Mouse (Mus musculus) embryonic facial prominence, embryonic 12.5 days (tissue): ENCODE measurements around the gene Ly6g5c. TPM values are rescaled to one million over a fixed set of nuclear protein-coding genes. Genes with fewer than 3 reads are reported as not detected.

Experiments
- ATAC-seq: fragments of 200-750 bp; cut with Nextera tagmentation; 2 replicates; pipeline ENCODE4 v1.8.0; 2017; ENCODE audit not compliant: insufficient number of reproducible peaks, insufficient read depth, low FRiP score, low TSS enrichment
- H3K27ac ChIP-seq: fragments of 300-500 bp; sonication (generic); 2 replicates; pipeline ENCODE4 v1.5.1; 2016; ENCODE audit warnings: mild to moderate bottlenecking
- H3K27me3 ChIP-seq: fragments of 300-500 bp; sonication (generic); 2 replicates; pipeline ENCODE4 v1.6.1; 2016; ENCODE audit warnings: mild to moderate bottlenecking, moderate library complexity
- H3K36me3 ChIP-seq: fragments of 300-500 bp; sonication (generic); 2 replicates; pipeline ENCODE4 v1.6.1; 2016; ENCODE audit warnings: mild to moderate bottlenecking
- H3K4me1 ChIP-seq: fragments of 300-500 bp; sonication (generic); 2 replicates; pipeline ENCODE4 v1.6.1; 2016
- H3K4me2 ChIP-seq: fragments of 300-500 bp; sonication (generic); replicated peaks from 2 replicates; pipeline ENCODE4 v1.6.1; 2016; ENCODE audit warnings: mild to moderate bottlenecking, moderate library complexity
- H3K4me3 ChIP-seq: fragments of 300-500 bp; sonication (generic); 2 replicates; pipeline ENCODE4 v1.5.1; 2016; ENCODE audit warnings: mild to moderate bottlenecking
- H3K9ac ChIP-seq: fragments of 300-500 bp; sonication (generic); 2 replicates; pipeline ENCODE4 v1.6.1; 2016; ENCODE audit warnings: mild to moderate bottlenecking, moderate library complexity
- H3K9me3 ChIP-seq: fragments of 300-500 bp; sonication (generic); 2 replicates; pipeline ENCODE4 v1.6.1; 2016; ENCODE audit warnings: mild to moderate bottlenecking, moderate library complexity
- WGBS: fragments of 180-500 bp; shearing (Covaris S2); methylation state at CpG from one replicate; pipeline ENCODE4 v1.1.7; 2016; 5-methylcytosine and 5-hydroxymethylcytosine counted together
- polyA plus RNA-seq: library from polyadenylated mRNA; unstranded; fragments of >200 nt; fragmentation: Nextera tagmentation; extraction: Ambion mirVana; gene quantifications from 2 replicates; pipeline ENCODE4 v1.2.1, GENCODE M21; 2016

Ly6g5c gene
- polyA plus RNA-seq, 1 experiment from 2014 or later, result not detected

- H3K4me3 ChIP-seq, result no peak overlapping the region
- no peak overlapping the region for H3K9ac ChIP-seq
- H3K36me3 ChIP-seq, result peaks cover 73% of the 10 kb centered on the region
- no peak overlapping the region for H3K27ac ChIP-seq
- no peaks in the 10 kb centered on the region for H3K27me3 ChIP-seq
- H3K9me3 ChIP-seq, result no peaks in the 10 kb centered on the region
- 86% methylated on average over 11 of the region's 11 CpGs for WGBS
- no peak for ATAC-seq
- H3K4me1 ChIP-seq, result no peaks in the 10 kb centered on the region
- H3K4me2 ChIP-seq, result no peak overlapping the region
Observed at GRCm38 (mm10) chr17:35101161-35101560, 6.9 kb upstream of the Ly6g5c start.

GRCm38 (mm10) chr17:35102299-35102698 lies 5.8 kb upstream of the Ly6g5c start:
- no peak for ATAC-seq
- H3K9ac ChIP-seq, result no peak overlapping the region
- no peaks in the 10 kb centered on the region for H3K27me3 ChIP-seq
- H3K36me3 ChIP-seq, result peaks cover 62% of the 10 kb centered on the region
- H3K9me3 ChIP-seq, result no peaks in the 10 kb centered on the region
- no peak overlapping the region for H3K4me3 ChIP-seq
- H3K27ac ChIP-seq, result no peak overlapping the region
- no peaks in the 10 kb centered on the region for H3K4me1 ChIP-seq
- 78% methylated on average over 6 of the region's 8 CpGs for whole genome bisulfite sequencing
- H3K4me2 ChIP-seq, result no peak overlapping the region

- no peak overlapping the region for H3K27ac ChIP-seq
- no peak overlapping the region for H3K4me2 ChIP-seq
- H3K4me1 ChIP-seq, result no peaks in the 10 kb centered on the region
- 66% methylated on average over 6 of the region's 6 CpGs for WGBS
- H3K9me3 ChIP-seq, result no peaks in the 10 kb centered on the region
- no peak for ATAC-seq
- H3K27me3 ChIP-seq, result no peaks in the 10 kb centered on the region
- H3K4me3 ChIP-seq, result no peak overlapping the region
- peaks cover 55% of the 10 kb centered on the region for H3K36me3 ChIP-seq
- H3K9ac ChIP-seq, result no peak overlapping the region
Observed at GRCm38 (mm10) chr17:35103221-35103690, 4.8 kb upstream of the Ly6g5c start.

GRCm38 (mm10) chr17:35104079-35104478 lies 4.0 kb upstream of the Ly6g5c start:
- 85% methylated on average over 7 of the region's 7 CpGs for WGBS

GRCm38 (mm10) chr17:35104754-35105153 lies 3.3 kb upstream of the Ly6g5c start:
- ATAC-seq, result no peak
- Histone ChIP-seq H3K9me3 (no peaks in the 10 kb centered on the region), H3K27ac (no peak overlapping the region), H3K9ac (no peak overlapping the region), H3K4me3 (no peak overlapping the region), H3K27me3 (no peaks in the 10 kb centered on the region), H3K4me1 (no peaks in the 10 kb centered on the region), H3K4me2 (no peak overlapping the region), H3K36me3 (peaks cover 40% of the 10 kb centered on the region)
- 80% methylated on average over 6 of the region's 6 CpGs for WGBS

More at GRCm38 (mm10) chr17:35104079-35104478, 4.0 kb upstream of the Ly6g5c start:
- no peaks in the 10 kb centered on the region for H3K9me3 ChIP-seq
- no peak for ATAC-seq
- H3K4me2 ChIP-seq, result no peak overlapping the region
- H3K36me3 ChIP-seq, result peaks cover 47% of the 10 kb centered on the region
- no peaks in the 10 kb centered on the region for H3K27me3 ChIP-seq
- H3K4me3 ChIP-seq, result no peak overlapping the region
- H3K9ac ChIP-seq, result no peak overlapping the region
- H3K4me1 ChIP-seq, result no peaks in the 10 kb centered on the region
- H3K27ac ChIP-seq, result no peak overlapping the region

- H3K9ac ChIP-seq, result peak overlapping the region; percentile 24
- ATAC-seq, result no peak
- H3K27ac ChIP-seq, result 0 out of 2 replicates have a peak overlapping the region, but pooled peaks have one; percentile 11
- H3K36me3 ChIP-seq, result peaks cover 29% of the 10 kb centered on the region
- H3K27me3 ChIP-seq, result no peaks in the 10 kb centered on the region
- no peaks in the 10 kb centered on the region for H3K4me1 ChIP-seq
- H3K4me3 ChIP-seq, result no peak overlapping the region
- no peaks in the 10 kb centered on the region for H3K9me3 ChIP-seq
- peak overlapping the region; percentile 23 for H3K4me2 ChIP-seq
- WGBS, result 25% methylated on average over 13 of the region's 13 CpGs
Observed at GRCm38 (mm10) chr17:35105740-35106389, 2.2 kb upstream of the Ly6g5c start.

- H3K9ac ChIP-seq, result no peak overlapping the region
Observed at GRCm38 (mm10) chr17:35106522-35106921, 1.6 kb upstream of the Ly6g5c start.

GRCm38 (mm10) chr17:35111774-35112173 lies 3.7 kb downstream of the Ly6g5c start:
- WGBS, result 82% methylated on average over 9 of the region's 9 CpGs
- Histone ChIP-seq H3K4me2 (no peak overlapping the region), H3K9ac (no peak overlapping the region), H3K4me3 (no peak overlapping the region), H3K27ac (no peak overlapping the region), H3K9me3 (no peaks in the 10 kb centered on the region), H3K27me3 (no peaks in the 10 kb centered on the region), H3K36me3 (peaks cover 24% of the 10 kb centered on the region), H3K4me1 (no peaks in the 10 kb centered on the region)
- ATAC-seq, result no peak

More at GRCm38 (mm10) chr17:35106522-35106921, 1.6 kb upstream of the Ly6g5c start:
- H3K9me3 ChIP-seq, result no peaks in the 10 kb centered on the region
- no peak overlapping the region for H3K27ac ChIP-seq
- H3K4me3 ChIP-seq, result no peak overlapping the region
- no peaks in the 10 kb centered on the region for H3K27me3 ChIP-seq
- WGBS, result 64% methylated on average over 3 of the region's 3 CpGs
- H3K4me1 ChIP-seq, result no peaks in the 10 kb centered on the region
- no peak for ATAC-seq
- peaks cover 22% of the 10 kb centered on the region for H3K36me3 ChIP-seq
- no peak overlapping the region; the same call in 1 of the 2 replicates for H3K4me2 ChIP-seq

- H3K36me3 ChIP-seq, result peaks cover 42% of the 10 kb centered on the region
- no peak for ATAC-seq
Observed at GRCm38 (mm10) chr17:35115046-35116019, 7.3 kb downstream of the Ly6g5c start, which contains the start of gene Ly6g5b. Gene Ly6g5b, minus strand, starts transcription at chr17:35115428.

GRCm38 (mm10) chr17:35120745-35121142 lies 12.7 kb downstream of the Ly6g5c start:
- peak overlapping the region; percentile 95 for H3K4me3 ChIP-seq
- H3K27me3 ChIP-seq, result no peaks in the 10 kb centered on the region
- peak overlapping the region; percentile 69 for H3K27ac ChIP-seq
- no peaks in the 10 kb centered on the region for H3K9me3 ChIP-seq
- peaks cover 43% of the 10 kb centered on the region for H3K36me3 ChIP-seq
- no peak for ATAC-seq
- H3K4me2 ChIP-seq, result peak overlapping the region; percentile 90
- H3K4me1 ChIP-seq, result peaks cover 16% of the 10 kb centered on the region
- 0% methylated on average over 33 of the region's 33 CpGs for WGBS
- peak overlapping the region; percentile 95 for H3K9ac ChIP-seq

More at GRCm38 (mm10) chr17:35115046-35116019, 7.3 kb downstream of the Ly6g5c start, which contains the start of gene Ly6g5b:
- H3K4me3 ChIP-seq, result no peak within 1 kb of the TSS
- no peak within 1 kb of the TSS for H3K4me2 ChIP-seq
- H3K9ac ChIP-seq, result no peak within 1 kb of the TSS
- no peaks in the 10 kb centered on the region for H3K27me3 ChIP-seq
- no peaks in the 10 kb centered on the region for H3K9me3 ChIP-seq
- WGBS, result 83% methylated on average over 8 of the region's 8 CpGs
- H3K27ac ChIP-seq, result no peak within 1 kb of the TSS
- peaks cover 8% of the 10 kb centered on the region for H3K4me1 ChIP-seq

GRCm38 (mm10) chr17:35121143-35121799 lies 13.2 kb downstream of the Ly6g5c start, which contains the start of gene Gpank1:
Gene Gpank1, plus strand, starts transcription at chr17:35121455.
- Histone ChIP-seq H3K9me3 (no peaks in the 10 kb centered on the region), H3K36me3 (peaks cover 38% of the 10 kb centered on the region), H3K27ac (peak within 1 kb of the TSS; percentile 92), H3K27me3 (no peaks in the 10 kb centered on the region), H3K9ac (peak within 1 kb of the TSS; percentile 95), H3K4me2 (peak within 1 kb of the TSS; percentile 90), H3K4me1 (peaks cover 16% of the 10 kb centered on the region), H3K4me3 (peak within 1 kb of the TSS; percentile 95)
- WGBS, result under 1% methylated on average over 50 of the region's 50 CpGs
- ATAC-seq, result peak; percentile 94
